In genomic region chr12:8698895-8699294, GRCm38 (mm10) we compare ENCODE assay signal across 8 mouse cellular contexts. TPM values are rescaled to one million over a fixed set of nuclear protein-coding genes. Genes with fewer than 3 reads are reported as not detected.
DNase-seq lines count a peak whose midpoint lies in the region; ATAC-seq and TF ChIP-seq lines count a peak whose summit lies in the region.
"Had no signal": no experiment of that assay in that cellular context is flagged by ENCODE, and none has a peak within 500 bp of the region (broad histone marks: within the 10 kb centered on the region; RNA-seq: fewer than 3 reads in every experiment).

No protein-coding gene starts in this region.

- WGBS in forebrain, embryonic 16.5 days, result 62% methylated on average over 2 of the region's 2 CpGs
- 35% methylated on average over 2 of the region's 2 CpGs for WGBS in liver, adult 2 months
- WGBS in neural tube, embryonic 15.5 days, result 71% methylated on average over 2 of the region's 2 CpGs

- no peak for TF ChIP-seq POLR2A in liver, adult 2 months (IDR thresholded peaks at IDR 0.05; ENCODE audit: extremely low read depth, insufficient read depth, low read length)

- H3K36me3 ChIP-seq in forebrain, embryonic 16.5 days (ENCODE audit: control insufficient read depth, insufficient read depth), result no peaks in the 10 kb centered on the region
- peaks cover 9% of the 10 kb centered on the region for H3K36me3 ChIP-seq in liver, adult 2 months (ENCODE audit: control insufficient read depth, insufficient read depth, low read length)
- H3K36me3 ChIP-seq in neural tube, embryonic 15.5 days, result no peaks in the 10 kb centered on the region

- peak; percentile 61; the same call in 1 of the 2 replicates for ATAC-seq in forebrain, embryonic 16.5 days
- ATAC-seq in neural tube, embryonic 15.5 days (ENCODE audit: low FRiP score), result peak; percentile 28; the same call in 1 of the 2 replicates

- no peaks in the 10 kb centered on the region for H3K27me3 ChIP-seq in forebrain, embryonic 16.5 days (replicated peaks; ENCODE audit: control insufficient read depth, insufficient read depth, low read length)
- no peaks in the 10 kb centered on the region for H3K27me3 ChIP-seq in liver, adult 2 months (ENCODE audit: control insufficient read depth, insufficient read depth, low read length)
- H3K27me3 ChIP-seq in neural tube, embryonic 15.5 days (replicated peaks), result no peaks in the 10 kb centered on the region
- H3K27me3 ChIP-seq: neural tube, embryonic 12.5 days had no signal

- no peaks in the 10 kb centered on the region for H3K4me1 ChIP-seq in forebrain, embryonic 16.5 days (replicated peaks; ENCODE audit: control insufficient read depth, insufficient read depth, low read length)
- H3K4me1 ChIP-seq in liver, adult 2 months (ENCODE audit: control insufficient read depth, insufficient read depth, low read length), result no peaks in the 10 kb centered on the region; the same call in 1 of the 2 replicates
- H3K4me1 ChIP-seq in neural tube, embryonic 15.5 days, result no peaks in the 10 kb centered on the region
- H3K4me1 ChIP-seq: neural tube, embryonic 12.5 days had no signal

- peak; percentile 21 for DNase-seq in layer of hippocampus, adult 9-11 months
- no peak for DNase-seq in layer of hippocampus, adult 9-10 months (ENCODE audit: low spot score)
- peak; percentile 55 for DNase-seq in ES-CJ7 (ENCODE audit: low read depth, low spot score)
- DNase-seq in brain, adult 2 months (ENCODE audit: low read depth, low spot score), result peak; percentile 74
- DNase-seq in liver, adult 2 months (ENCODE audit: extremely low read depth, low read depth, low spot score), result peak; percentile 56

- H3K27ac ChIP-seq in forebrain, embryonic 16.5 days (ENCODE audit: low read length), result no peak overlapping the region
- no peak overlapping the region for H3K27ac ChIP-seq in liver, adult 2 months (replicated peaks; ENCODE audit: insufficient read depth, low read depth, low read length)
- H3K27ac ChIP-seq in neural tube, embryonic 15.5 days (replicated peaks), result no peak overlapping the region
- H3K27ac ChIP-seq: neural tube, embryonic 12.5 days had no signal

- H3K4me3 ChIP-seq in forebrain, embryonic 16.5 days (replicated peaks; ENCODE audit: low read length), result no peak overlapping the region
- no peak overlapping the region for H3K4me3 ChIP-seq in liver, adult 2 months (ENCODE audit: insufficient read depth, low read depth, low read length)
- no peak overlapping the region for H3K4me3 ChIP-seq in neural tube, embryonic 15.5 days (replicated peaks)
- H3K4me3 ChIP-seq: neural tube, embryonic 12.5 days had no signal

- H3K9ac ChIP-seq in forebrain, embryonic 16.5 days (replicated peaks; ENCODE audit: low read depth, low read length), result no peak overlapping the region
- no peak overlapping the region for H3K9ac ChIP-seq in liver, adult 2 months (ENCODE audit: low read depth, low read length)
- H3K9ac ChIP-seq in neural tube, embryonic 15.5 days (replicated peaks), result no peak overlapping the region
- H3K9ac ChIP-seq: neural tube, embryonic 12.5 days had no signal

- TF ChIP-seq CTCF in liver, adult 2 months (IDR thresholded peaks at IDR 0.05; ENCODE audit: low read depth, low read length), result peak; percentile 71

- no peak overlapping the region for H3K4me2 ChIP-seq in forebrain, embryonic 16.5 days (ENCODE audit: low read length)
- no peak overlapping the region for H3K4me2 ChIP-seq in neural tube, embryonic 15.5 days
- H3K4me2 ChIP-seq: neural tube, embryonic 12.5 days had no signal

- H3K79me2 ChIP-seq in liver, adult 2 months (ENCODE audit: control insufficient read depth, insufficient read depth, low read length), result peaks cover 5% of the 10 kb centered on the region; the same call in 1 of the 2 replicates

- H3K9me3 ChIP-seq in forebrain, embryonic 16.5 days (ENCODE audit: control insufficient read depth, low read length), result no peaks in the 10 kb centered on the region
- H3K9me3 ChIP-seq in neural tube, embryonic 15.5 days (replicated peaks), result no peaks in the 10 kb centered on the region
- H3K9me3 ChIP-seq: neural tube, embryonic 12.5 days had no signal

RNA-seq across cellular contexts. Expression of gene Pum2, which starts 25.0 kb away (rescaled TPM):
- 67.6 and 75.1 TPM in 2 replicates for polyA plus RNA-seq in forebrain, embryonic 16.5 days (2015; fragmentation: Nextera tagmentation; extraction: Ambion mirVana)
- 43.0 and 59.5 TPM in 2 replicates for total RNA-seq in liver, adult 2 months (2014; rRNA removed)
- 16.0 and 18.0 TPM in 2 replicates for polyA plus RNA-seq in liver, adult 2 months (2012; rRNA removed)
- polyA plus RNA-seq in neural tube, embryonic 15.5 days (2015; fragmentation: Nextera tagmentation; extraction: Ambion mirVana), result 40.4 and 43.8 TPM in 2 replicates
